Mouse (Mus musculus) heart, adult 2 months (tissue): ENCODE measurements around the gene Hoxc4. TPM values are rescaled to one million over a fixed set of nuclear protein-coding genes. Genes with fewer than 3 reads are reported as not detected.

ENCODE experiments used
- DNase-seq, 2 experiments: peaks; one replicate each; pipeline ENCODE4 v3.0.0; 2021
- H3K27ac ChIP-seq: fragments of 200-600 bp; 2 replicates; pipeline ENCODE4 v1.8.1; 2022
- H3K27me3 ChIP-seq: fragments of 200-500 bp; 2 replicates; pipeline ENCODE4 v1.6.1; 2012; ENCODE audit warnings: mild to moderate bottlenecking, low read length, inconsistent platforms, mixed read lengths; ENCODE audit not compliant: control insufficient read depth, insufficient read depth
- H3K36me3 ChIP-seq: fragments of 200-500 bp; 2 replicates; pipeline ENCODE4 v1.6.1; 2012; ENCODE audit warnings: low read length, inconsistent platforms; ENCODE audit not compliant: control insufficient read depth, insufficient read depth
- H3K4me1 ChIP-seq: fragments of 200-500 bp; 2 replicates; pipeline ENCODE4 v1.6.1; 2011; ENCODE audit warnings: low read length; ENCODE audit not compliant: control insufficient read depth, insufficient read depth
- H3K4me3 ChIP-seq: fragments of 200-600 bp; 2 replicates; pipeline ENCODE4 v1.8.1; 2022
- H3K79me2 ChIP-seq: fragments of 200-500 bp; replicated peaks from 2 replicates; pipeline ENCODE4 v1.6.1; 2012; ENCODE audit warnings: mild to moderate bottlenecking, inconsistent platforms, low read length, moderate library complexity, mixed read lengths; ENCODE audit not compliant: control insufficient read depth, insufficient read depth
- H3K9ac ChIP-seq: fragments of 200-500 bp; 2 replicates; pipeline ENCODE4 v1.6.1; 2012; ENCODE audit warnings: low read depth, mild to moderate bottlenecking, control low read depth, inconsistent platforms, low read length, mixed read lengths
- CTCF ChIP-seq: fragments of 200-600 bp; IDR thresholded peaks from 2 replicates; pipeline ENCODE4 v1.8.1; 2022; ENCODE audit warnings: antibody characterized with exemption, mild to moderate bottlenecking, moderate library complexity
- EP300 ChIP-seq: fragments of 200-500 bp; IDR thresholded peaks from 2 replicates; pipeline ENCODE4 v1.6.1; 2011; ENCODE audit warnings: low read depth, low read length, control low read depth; ENCODE audit not compliant: insufficient read depth
- POLR2A ChIP-seq: fragments of 200-500 bp; IDR thresholded peaks from 2 replicates; pipeline ENCODE4 v1.6.1; 2011; ENCODE audit warnings: mild to moderate bottlenecking, low read depth, low read length, control low read depth; ENCODE audit not compliant: insufficient read depth
- WGBS: fragments of 180-500 bp; shearing (Covaris S2); methylation state at CpG from one replicate; pipeline ENCODE4 v1.1.7; 2018; 5-methylcytosine and 5-hydroxymethylcytosine counted together
- intact Hi-C: fragments of 180-260 bp; cut with DNase I; formaldehyde crosslinking; loops from one replicate; pipeline ENCODE4 v1.15.1; 2025
- long read RNA-seq: library from polyadenylated mRNA; stranded (forward); transcript quantifications from one replicate; pipeline ENCODE4 v2.0.0, GENCODE M21; 2021
- polyA plus RNA-seq: library from polyadenylated mRNA; depleted of rRNA; stranded (reverse); fragments of >200 nt; gene quantifications from 2 replicates; pipeline ENCODE4 v1.2.3, GENCODE M21; 2012; rRNA removed
- total RNA-seq, 2 experiments: library from RNA; stranded (reverse); gene quantifications; 2 replicates each; pipeline ENCODE4 v1.2.3; 2021

The Hoxc4 gene
- total RNA-seq (not detected), polyA plus RNA-seq (0.10 TPM in 1 of 2 replicates, not detected in the other)
- long read RNA-seq = 0 reads

GRCm38 (mm10) chr15:103018636-103019035 is at the start of gene Hoxc4:
TSS of gene Hoxc4 (plus strand) at chr15:103018934.
- TF ChIP-seq CTCF = no peak
- no peak for TF ChIP-seq EP300
- TF ChIP-seq POLR2A = no peak
- H3K4me1 ChIP-seq = no peaks in the 10 kb centered on the region
- intact Hi-C loops = no loop called here

DNA sequence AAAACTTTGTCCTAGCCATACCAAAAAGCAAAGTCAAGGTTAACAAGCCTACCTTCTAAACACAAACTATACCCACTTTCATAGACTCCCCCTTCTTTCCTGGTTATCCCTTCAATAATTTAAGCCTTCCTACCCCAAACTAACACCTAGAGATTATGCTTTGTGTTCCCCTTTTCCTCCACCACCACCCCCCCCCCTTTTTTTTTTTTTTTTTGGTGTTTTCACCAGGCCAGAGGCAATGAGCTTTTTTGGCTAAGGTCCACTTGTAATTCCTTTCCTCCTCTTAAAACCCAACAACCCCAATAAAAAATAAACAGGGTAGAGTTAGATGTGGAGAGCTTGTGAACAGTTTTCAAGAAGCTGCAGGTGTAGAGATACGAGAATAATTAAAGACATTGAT is 49.4 kb upstream of the Hoxc4 start:
- Histone ChIP-seq H3K4me3 (no peak overlapping the region), H3K9ac (no peak overlapping the region), H3K27me3 (peaks cover 42% of the 10 kb centered on the region), H3K4me1 (no peaks in the 10 kb centered on the region), H3K79me2 (no peaks in the 10 kb centered on the region), H3K36me3 (no peaks in the 10 kb centered on the region), H3K27ac (no peak overlapping the region)
- DNase-seq = no peak
- intact Hi-C loops = no loop called here
- 20% methylated on average over 1 of the region's 1 CpGs for WGBS
- TF ChIP-seq POLR2A = no peak
- TF ChIP-seq CTCF = no peak
- TF ChIP-seq EP300 = no peak

More at GRCm38 (mm10) chr15:103018636-103019035, at the start of gene Hoxc4:
- 29% methylated on average over 9 of the region's 9 CpGs for WGBS
- DNase-seq = no peak
- Histone ChIP-seq H3K79me2 (no peaks in the 10 kb centered on the region), H3K4me3 (no peak within 1 kb of the TSS), H3K27ac (no peak within 1 kb of the TSS), H3K9ac (no peak within 1 kb of the TSS), H3K27me3 (peaks cover 23% of the 10 kb centered on the region), H3K36me3 (no peaks in the 10 kb centered on the region)

GRCm38 (mm10) chr15:102970740-102971139 is 48.0 kb upstream of the Hoxc4 start:
- TF ChIP-seq EP300 = no peak
- peak; percentile 44 for TF ChIP-seq CTCF
- 3% methylated on average over 12 of the region's 12 CpGs for WGBS
- H3K4me1 ChIP-seq = no peaks in the 10 kb centered on the region
- no peak overlapping the region for H3K27ac ChIP-seq
- H3K36me3 ChIP-seq = no peaks in the 10 kb centered on the region
- intact Hi-C loops = loop anchor here (5.0 kb wide), 1 partner anchor 208 kb away; no protein-coding TSS in a partner anchor
- H3K9ac ChIP-seq = no peak overlapping the region
- DNase-seq = no peak
- H3K27me3 ChIP-seq = peaks cover 38% of the 10 kb centered on the region
- no peaks in the 10 kb centered on the region for H3K79me2 ChIP-seq
- H3K4me3 ChIP-seq = no peak overlapping the region

DNA sequence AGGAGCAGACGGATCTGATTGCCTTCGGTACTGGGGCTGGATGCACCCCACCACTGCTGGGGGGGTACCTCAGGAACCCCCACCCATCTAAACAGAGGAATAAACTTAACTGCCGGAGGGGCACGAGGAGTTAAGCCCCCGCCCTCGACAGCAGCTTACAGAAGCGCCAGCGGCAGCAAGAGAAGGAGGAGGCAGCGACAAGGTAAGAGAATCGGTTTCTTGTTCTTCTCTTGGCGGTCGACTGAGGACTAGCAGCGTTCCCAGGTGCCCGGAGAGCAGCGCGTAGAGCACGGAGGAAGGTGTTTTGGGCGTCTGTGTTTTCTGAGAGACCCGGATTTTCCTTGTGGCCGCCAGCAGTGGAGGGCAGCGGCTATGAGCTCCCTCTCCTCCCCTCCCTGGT is 46.5 kb upstream of the Hoxc4 start:
- Histone ChIP-seq H3K27ac (no peak overlapping the region), H3K27me3 (peaks cover 33% of the 10 kb centered on the region), H3K79me2 (no peaks in the 10 kb centered on the region), H3K36me3 (no peaks in the 10 kb centered on the region), H3K4me3 (no peak overlapping the region), H3K9ac (no peak overlapping the region), H3K4me1 (no peaks in the 10 kb centered on the region)
- DNase-seq = no peak
- intact Hi-C loops = loop anchor here (5.0 kb wide), 1 partner anchor 210 kb away; no protein-coding TSS in a partner anchor
- no peak for TF ChIP-seq CTCF
- 2% methylated on average over 21 of the region's 21 CpGs for WGBS

DNA sequence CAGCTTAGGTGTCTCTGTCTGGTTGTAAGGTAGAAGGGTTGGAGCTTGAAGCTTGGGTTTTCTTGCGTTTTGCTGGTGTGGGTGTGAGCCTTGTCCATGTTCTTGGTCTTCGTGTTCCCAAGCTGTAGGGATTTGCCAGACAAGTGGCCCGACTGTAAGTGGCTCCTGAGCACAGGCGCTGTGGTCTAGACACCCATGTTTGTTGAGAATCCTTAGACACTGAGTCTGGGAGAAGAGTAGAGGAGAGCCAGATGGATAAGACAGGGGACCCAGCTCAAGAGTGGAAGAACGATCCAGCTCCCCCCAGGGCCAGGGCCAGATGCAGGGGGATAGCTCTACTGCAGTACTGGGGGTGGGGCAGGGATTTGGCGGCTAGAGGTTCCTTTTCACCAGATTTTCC is 46.0 kb upstream of the Hoxc4 start:
- H3K4me1 ChIP-seq = no peaks in the 10 kb centered on the region
- H3K27ac ChIP-seq = no peak overlapping the region
- no peak for DNase-seq
- 2% methylated on average over 6 of the region's 6 CpGs for WGBS
- no peak overlapping the region for H3K9ac ChIP-seq
- H3K27me3 ChIP-seq = peaks cover 28% of the 10 kb centered on the region
- no peak overlapping the region for H3K4me3 ChIP-seq
- H3K36me3 ChIP-seq = no peaks in the 10 kb centered on the region
- intact Hi-C loops = loop anchor here (5.0 kb wide), 1 partner anchor 210 kb away; no protein-coding TSS in a partner anchor
- TF ChIP-seq CTCF = no peak
- H3K79me2 ChIP-seq = no peaks in the 10 kb centered on the region

- no peak for DNase-seq
- 11% methylated on average over 7 of the region's 7 CpGs for WGBS
These were observed 43.7 kb upstream of the Hoxc4 start for GRCm38 (mm10) chr15:102975034-102975433.

More at GRCm38 (mm10) chr15:102975034-102975433, 43.7 kb upstream of the Hoxc4 start:
- Histone ChIP-seq H3K79me2 (no peaks in the 10 kb centered on the region), H3K27ac (no peak overlapping the region), H3K4me1 (no peaks in the 10 kb centered on the region), H3K27me3 (peaks cover 29% of the 10 kb centered on the region), H3K36me3 (no peaks in the 10 kb centered on the region), H3K9ac (no peak overlapping the region), H3K4me3 (no peak overlapping the region)
- TF ChIP-seq CTCF (no peak), EP300 (no peak), POLR2A (no peak)
- intact Hi-C loops = no loop called here
